Mouse (Mus musculus): ENCODE data around the gene Olfr218.
"Not testable (repeated sequence)": the region's sequence is repeated elsewhere in the genome, so short reads cannot be mapped to it uniquely, and the experiment has no call there.

The Olfr218 gene

DNA sequence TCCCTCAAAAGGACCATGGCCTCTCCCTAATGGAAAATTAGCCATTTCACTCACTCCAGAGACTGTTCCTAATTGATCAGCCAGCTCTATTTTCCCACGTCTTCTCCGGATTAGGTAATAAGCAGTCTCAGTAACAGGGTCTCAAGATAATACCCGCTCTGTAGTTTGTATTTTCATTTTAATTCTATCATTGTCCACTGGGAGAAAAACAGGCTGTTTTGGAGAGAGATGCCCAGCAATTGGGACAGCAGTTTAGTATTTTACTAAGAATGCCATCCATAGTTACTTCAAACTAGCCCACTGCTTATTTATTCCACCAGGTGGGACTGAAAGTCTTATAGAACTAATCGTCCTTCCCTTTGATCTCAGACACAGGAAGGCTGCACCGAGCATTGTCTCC lies at the start of gene Olfr218:
Gene Olfr218 (plus strand): TSS at position 301 of the 400 bp plus-strand sequence.
- DNase-seq: no peak

DNA sequence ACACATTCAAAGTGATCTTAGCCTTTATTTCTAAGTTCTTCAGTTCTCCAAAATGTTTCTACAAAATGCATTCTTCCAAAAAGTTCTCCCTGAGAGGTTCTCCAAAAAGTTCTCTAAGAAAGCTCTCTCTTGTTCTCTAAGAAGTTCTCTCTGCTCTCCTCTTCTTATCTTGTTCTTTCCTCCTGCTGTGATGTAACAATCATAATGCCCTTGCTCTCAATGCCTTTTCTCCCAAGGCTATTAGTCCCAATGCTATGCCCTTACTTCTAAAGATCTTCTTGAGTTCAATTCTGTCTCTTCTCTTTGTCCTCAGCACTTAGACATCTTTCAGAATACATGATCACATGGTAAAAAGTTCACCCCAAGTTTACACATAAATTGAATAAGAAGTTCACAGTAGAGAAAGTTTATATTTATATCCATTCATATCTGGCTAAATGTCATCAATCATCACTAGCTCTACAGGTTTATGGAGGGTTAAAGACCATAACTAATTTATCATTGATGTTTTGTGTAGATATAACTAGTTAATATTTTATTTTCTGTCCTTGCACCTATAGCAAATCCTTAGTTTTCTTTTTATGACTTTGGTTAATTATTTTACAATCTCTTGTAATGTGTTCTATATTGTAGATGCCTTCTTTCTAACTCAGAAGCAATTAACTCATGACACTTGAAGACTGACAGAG lies 23.3 kb upstream of the Olfr218 start:
- DNase-seq: no peak

GRCm38 (mm10) chr1:173190540-173190939 lies 7.1 kb upstream of the Olfr218 start, which contains the start of gene Olfr1406:
Olfr1406 (minus strand) TSS chr1:173190640.
- DNase-seq: no peak

- DNase-seq: no peak
Observed at GRCm38 (mm10) chr1:173192059-173192458, 5.5 kb upstream of the Olfr218 start.

- no peak for DNase-seq
Observed at GRCm38 (mm10) chr1:173196359-173196758, 1.2 kb upstream of the Olfr218 start.

GRCm38 (mm10) chr1:173212092-173212491 lies 14.5 kb downstream of the Olfr218 start, which contains the start of gene Olfr1404:
Olfr1404 (plus strand) TSS chr1:173212392.
- no peak for DNase-seq

DNA sequence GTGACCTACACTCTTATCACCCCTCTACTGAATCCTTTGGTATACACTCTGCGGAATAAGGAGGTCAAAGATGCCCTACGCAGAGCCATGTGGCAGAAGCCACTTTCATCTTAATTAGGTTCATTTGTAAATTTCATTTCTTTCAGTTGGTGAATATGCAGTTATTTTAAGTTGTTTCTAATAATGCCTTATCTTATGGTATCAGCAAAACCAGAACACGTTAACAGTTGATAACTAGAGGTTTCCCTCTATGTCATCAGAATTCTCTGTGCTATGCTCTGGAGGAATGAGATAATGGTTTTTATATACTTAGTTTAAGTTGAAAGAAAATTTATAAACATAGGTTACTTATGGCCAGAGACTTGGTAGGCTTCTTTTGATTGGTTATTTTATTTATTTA lies 18.9 kb downstream of the Olfr218 start:
- DNase-seq: no peak

GRCm38 (mm10) chr1:173227081-173227480 lies 29.5 kb downstream of the Olfr218 start, which contains the start of gene Fcer1a:
Fcer1a (minus strand) TSS chr1:173227214.
- no peak for DNase-seq

DNA sequence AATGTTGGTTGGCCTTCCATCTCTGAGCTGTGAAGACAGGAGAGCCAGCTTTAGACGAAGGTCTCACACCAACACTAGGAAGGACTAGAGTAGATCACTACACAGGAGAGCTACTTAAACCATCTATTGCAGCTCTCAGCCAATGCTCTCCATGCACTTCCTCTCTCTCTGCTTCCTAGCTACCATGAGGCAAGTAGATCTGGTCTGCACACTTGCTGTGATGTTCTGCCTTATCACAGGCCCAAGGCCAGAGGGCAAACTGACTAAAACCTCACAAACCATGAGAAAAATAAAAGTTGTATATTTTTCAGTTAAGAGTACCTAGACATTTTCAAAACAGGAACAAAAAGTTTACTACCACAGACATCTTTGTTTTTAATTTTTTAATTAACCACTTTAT lies 39.4 kb downstream of the Olfr218 start:
- not testable (repeated sequence) for DNase-seq

- no peak for DNase-seq
Observed at GRCm38 (mm10) chr1:173249888-173250287, 52.3 kb downstream of the Olfr218 start.
